Mouse (Mus musculus) bone marrow, adult 2 months (tissue): Measurements from ENCODE around the gene Ing4. TPM values are rescaled to one million over a fixed set of nuclear protein-coding genes. Genes with fewer than 3 reads are reported as not detected.

ENCODE experiments used
- H3K27ac ChIP-seq: fragments of 200-500 bp; 2 replicates; pipeline ENCODE4 v1.5.1; 2012; ENCODE audit warnings: low read depth, mild to moderate bottlenecking, control low read depth, inconsistent platforms, low read length; ENCODE audit not compliant: control insufficient read depth, poor library complexity, insufficient read depth
- H3K4me1 ChIP-seq: fragments of 200-500 bp; 2 replicates; pipeline ENCODE4 v1.6.1; 2011; ENCODE audit warnings: low read length; ENCODE audit not compliant: control insufficient read depth, insufficient read depth
- H3K4me3 ChIP-seq: fragments of 200-500 bp; replicated peaks from 2 replicates; pipeline ENCODE3; 2011; ENCODE audit warnings: mild to moderate bottlenecking, low read depth, low read length, control low read depth; ENCODE audit not compliant: control insufficient read depth
- CTCF ChIP-seq: fragments of 200-500 bp; IDR thresholded peaks from 2 replicates; pipeline ENCODE4 v1.5.1; 2011; ENCODE audit warnings: low read length, control low read depth; ENCODE audit not compliant: control insufficient read depth, insufficient read depth
- POLR2A ChIP-seq: fragments of 200-500 bp; IDR thresholded peaks from 2 replicates; pipeline ENCODE4 v1.6.1; 2011; ENCODE audit warnings: low read depth, mild to moderate bottlenecking, control low read depth, low read length, borderline replicate concordance; ENCODE audit not compliant: control insufficient read depth
- WGBS: fragments of 180-500 bp; shearing (Covaris S2); methylation state at CpG from one replicate; pipeline ENCODE4 v1.1.7; 2018; 5-methylcytosine and 5-hydroxymethylcytosine counted together
- polyA plus RNA-seq: library from polyadenylated mRNA; stranded (reverse); fragments of >200 nt; gene quantifications from 2 replicates; pipeline ENCODE4 v1.2.4, GENCODE M21; 2011; ENCODE audit warnings: low replicate concordance; ENCODE audit not compliant: missing spikeins, insufficient read depth, insufficient read length

Ing4 gene
- polyA plus RNA-seq, 1 experiment, result 42.0 TPM

- Histone ChIP-seq H3K27ac (peak overlapping the region; percentile 62), H3K4me1 (peaks cover 8% of the 10 kb centered on the region), H3K4me3 (peak overlapping the region; percentile 56)
- TF ChIP-seq POLR2A, result no peak
- TF ChIP-seq CTCF, result no peak
- 3% methylated on average over 2 of the region's 2 CpGs for WGBS
These were observed 32.3 kb downstream of the Ing4 start for GRCm38 (mm10) chr6:125071896-125072279.

- TF ChIP-seq CTCF, result no peak
- TF ChIP-seq POLR2A, result no peak
- no peak overlapping the region for H3K4me3 ChIP-seq
- 14% methylated on average over 8 of the region's 8 CpGs for WGBS
- H3K27ac ChIP-seq, result no peak overlapping the region
- peaks cover 7% of the 10 kb centered on the region for H3K4me1 ChIP-seq
These were observed 34.3 kb downstream of the Ing4 start for GRCm38 (mm10) chr6:125073825-125074224.

GRCm38 (mm10) chr6:125081394-125081793 is 41.8 kb downstream of the Ing4 start:
- 91% methylated on average over 25 of the region's 25 CpGs for WGBS
- no peak overlapping the region for H3K27ac ChIP-seq
- no peaks in the 10 kb centered on the region for H3K4me1 ChIP-seq
- TF ChIP-seq POLR2A (no peak), CTCF (no peak)
- H3K4me3 ChIP-seq, result no peak overlapping the region

GRCm38 (mm10) chr6:125081797-125082560 is 42.4 kb downstream of the Ing4 start:
- H3K27ac ChIP-seq, result 0 out of 2 replicates have a peak overlapping the region, but pooled peaks have one; percentile 14
- WGBS, result 84% methylated on average over 45 of the region's 45 CpGs

GRCm38 (mm10) chr6:125082801-125083386 is 43.3 kb downstream of the Ing4 start:
- TF ChIP-seq CTCF (no peak), POLR2A (no peak)
- Histone ChIP-seq H3K4me3 (no peak overlapping the region), H3K4me1 (no peaks in the 10 kb centered on the region), H3K27ac (no peak overlapping the region)
- WGBS, result 80% methylated on average over 7 of the region's 7 CpGs

More at GRCm38 (mm10) chr6:125081797-125082560, 42.4 kb downstream of the Ing4 start:
- TF ChIP-seq POLR2A (peak; percentile 23; the same call in 1 of the 2 replicates), CTCF (peak; percentile 39; the same call in 1 of the 2 replicates)
- H3K4me1 ChIP-seq, result no peaks in the 10 kb centered on the region
- H3K4me3 ChIP-seq, result no peak overlapping the region

GRCm38 (mm10) chr6:125084424-125084823 is 44.9 kb downstream of the Ing4 start:
- TF ChIP-seq POLR2A (no peak), CTCF (peak; percentile 51)
- 12% methylated on average over 4 of the region's 4 CpGs for WGBS
- H3K27ac ChIP-seq, result no peak overlapping the region
- H3K4me3 ChIP-seq, result no peak overlapping the region
- H3K4me1 ChIP-seq, result peaks cover 3% of the 10 kb centered on the region

GRCm38 (mm10) chr6:125087937-125088336 is 48.4 kb downstream of the Ing4 start:
- no peak overlapping the region for H3K27ac ChIP-seq
- H3K4me3 ChIP-seq, result no peak overlapping the region
- H3K4me1 ChIP-seq, result peaks cover 8% of the 10 kb centered on the region
- WGBS, result 75% methylated on average over 3 of the region's 3 CpGs
- TF ChIP-seq POLR2A (no peak), CTCF (no peak)

GRCm38 (mm10) chr6:125088561-125089321 is 49.2 kb downstream of the Ing4 start:
- Histone ChIP-seq H3K27ac (peak overlapping the region; percentile 86), H3K4me1 (peaks cover 8% of the 10 kb centered on the region), H3K4me3 (no peak overlapping the region)
- whole genome bisulfite sequencing, result 6% methylated on average over 20 of the region's 20 CpGs
- TF ChIP-seq POLR2A, result peak; percentile 9; the same call in 1 of the 2 replicates
- TF ChIP-seq CTCF, result no peak; the same call in 1 of the 2 replicates
